Mouse (Mus musculus) stomach, embryonic 15.5 days (tissue): ENCODE measurements around the gene Ndufs2. TPM values are rescaled to one million over a fixed set of nuclear protein-coding genes. Genes with fewer than 3 reads are reported as not detected.

Source experiments
- ATAC-seq: fragments of 200-750 bp; cut with Nextera tagmentation; 2 replicates; pipeline ENCODE4 v1.8.0; 2017; ENCODE audit warnings: low read depth, moderate number of reproducible peaks, moderate TSS enrichment; ENCODE audit not compliant: insufficient read depth, low FRiP score
- H3K27ac ChIP-seq: fragments of 300-500 bp; sonication (generic); 2 replicates; pipeline ENCODE4 v1.5.1; 2015; ENCODE audit warnings: mild to moderate bottlenecking, inconsistent platforms
- H3K27me3 ChIP-seq: fragments of 300-500 bp; sonication (generic); replicated peaks from 2 replicates; pipeline ENCODE4 v1.6.1; 2015; ENCODE audit warnings: inconsistent platforms
- H3K36me3 ChIP-seq: fragments of 300-500 bp; sonication (generic); 2 replicates; pipeline ENCODE4 v1.6.1; 2015; ENCODE audit warnings: inconsistent platforms
- H3K4me1 ChIP-seq: fragments of 300-500 bp; sonication (generic); 2 replicates; pipeline ENCODE4 v1.6.1; 2015; ENCODE audit warnings: inconsistent platforms
- H3K4me2 ChIP-seq: fragments of 300-500 bp; sonication (generic); 2 replicates; pipeline ENCODE4 v1.6.1; 2015; ENCODE audit warnings: mild to moderate bottlenecking, inconsistent platforms
- H3K4me3 ChIP-seq: fragments of 300-500 bp; sonication (generic); replicated peaks from 2 replicates; pipeline ENCODE4 v1.5.1; 2015; ENCODE audit warnings: inconsistent platforms
- H3K9ac ChIP-seq: fragments of 300-500 bp; sonication (generic); 2 replicates; pipeline ENCODE4 v1.6.1; 2015; ENCODE audit warnings: inconsistent platforms
- H3K9me3 ChIP-seq: fragments of 300-500 bp; sonication (generic); 2 replicates; pipeline ENCODE4 v1.6.1; 2016; ENCODE audit warnings: inconsistent platforms
- WGBS: fragments of 180-500 bp; shearing (Covaris S2); methylation state at CpG from one replicate; pipeline ENCODE4 v1.1.7; 2015; 5-methylcytosine and 5-hydroxymethylcytosine counted together
- polyA plus RNA-seq: library from polyadenylated mRNA; unstranded; fragments of >200 nt; fragmentation: Nextera tagmentation; extraction: Ambion mirVana; gene quantifications from 2 replicates; pipeline ENCODE4 v1.2.1, GENCODE M21; 2015

Ndufs2 gene
- polyA plus RNA-seq, 1 experiment from 2014 or later, result 238 TPM

DNA sequence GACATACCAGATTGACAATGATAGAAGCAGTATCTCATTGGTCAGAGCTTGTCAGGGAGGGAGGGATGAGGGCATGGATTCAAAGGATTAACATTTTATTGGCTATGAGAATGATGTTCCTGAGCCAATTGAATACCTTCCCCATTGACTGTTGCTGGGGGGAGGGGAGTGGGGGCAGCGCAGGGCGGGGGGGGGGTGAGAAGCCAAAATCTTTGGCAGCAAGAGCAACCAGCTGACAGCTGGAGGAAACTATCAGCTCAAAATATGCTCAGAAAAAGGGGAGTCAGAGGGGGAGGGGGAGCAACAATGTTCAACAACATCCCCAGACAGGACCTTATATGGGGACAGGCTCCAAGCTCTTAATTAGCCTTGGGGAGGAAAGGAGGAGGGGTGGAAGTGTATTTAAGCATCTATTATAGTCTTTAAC, 12.0 kb upstream of the Ndufs2 start:
- Histone ChIP-seq H3K9ac (no peak overlapping the region), H3K4me1 (peaks cover 13% of the 10 kb centered on the region; the same call in 1 of the 2 replicates), H3K4me2 (peak overlapping the region; percentile 46), H3K9me3 (no peaks in the 10 kb centered on the region), H3K27me3 (no peaks in the 10 kb centered on the region), H3K36me3 (no peaks in the 10 kb centered on the region), H3K27ac (peak overlapping the region; percentile 93), H3K4me3 (no peak overlapping the region)
- peak; percentile 75; the same call in 1 of the 2 replicates for ATAC-seq
- 0% methylated on average over 2 of the region's 2 CpGs for WGBS

DNA sequence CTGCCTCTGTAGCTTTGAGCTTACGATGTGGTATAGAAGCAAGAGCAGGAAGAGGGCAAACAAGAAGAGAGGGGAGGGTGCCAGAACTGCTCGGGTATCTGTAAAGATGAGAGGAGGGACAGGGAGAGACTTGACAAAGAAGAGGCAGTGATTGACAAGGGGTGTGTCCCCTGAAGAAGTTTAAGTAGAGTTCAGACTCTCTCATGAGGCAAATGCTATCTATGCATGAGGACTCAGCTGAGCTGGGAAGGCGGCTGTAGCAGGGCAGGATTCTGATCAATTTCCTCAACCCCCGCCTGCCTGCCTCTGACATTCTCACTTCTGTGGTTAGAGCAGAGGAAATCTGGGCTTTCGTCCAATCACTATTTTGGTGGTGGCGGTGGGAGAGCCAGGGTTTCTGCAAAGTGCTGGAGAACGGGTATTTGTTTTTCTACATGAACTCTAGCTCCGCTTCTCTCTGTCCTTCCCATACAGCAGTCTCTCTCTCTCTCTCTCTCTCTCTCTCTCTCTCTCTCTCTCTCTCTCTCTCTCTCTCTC, 11.5 kb upstream of the Ndufs2 start:
- peak; percentile 75; the same call in 1 of the 2 replicates for ATAC-seq

DNA sequence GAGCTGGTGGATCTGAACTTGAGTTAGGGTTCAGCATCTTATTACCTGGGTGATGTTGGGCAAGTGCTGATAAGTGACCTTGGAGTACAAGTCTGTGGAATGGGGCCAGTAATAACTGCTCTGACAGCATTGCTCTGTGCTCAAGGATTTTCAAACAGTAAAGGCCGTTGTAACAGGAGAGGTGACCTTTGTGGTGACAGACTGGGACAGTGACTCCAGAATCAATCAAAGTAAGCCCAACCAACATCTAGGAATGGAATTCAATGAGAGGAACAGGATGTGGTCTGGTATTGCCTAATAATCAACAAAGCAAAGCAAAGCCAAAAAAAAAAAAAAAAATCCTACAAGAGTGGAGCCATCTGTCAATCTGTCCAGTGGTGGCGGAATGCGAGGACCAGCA, 9.1 kb upstream of the Ndufs2 start:
- Histone ChIP-seq H3K9ac (no peak overlapping the region), H3K4me1 (peaks cover 13% of the 10 kb centered on the region; the same call in 1 of the 2 replicates), H3K36me3 (no peaks in the 10 kb centered on the region), H3K4me2 (no peak overlapping the region), H3K27me3 (no peaks in the 10 kb centered on the region), H3K4me3 (no peak overlapping the region), H3K9me3 (no peaks in the 10 kb centered on the region), H3K27ac (no peak overlapping the region)
- 42% methylated on average over 3 of the region's 3 CpGs for WGBS
- ATAC-seq, result no peak

More for the DNA sequence above, 11.5 kb upstream of the Ndufs2 start:
- Histone ChIP-seq H3K27ac (peak overlapping the region; percentile 93), H3K4me1 (peaks cover 13% of the 10 kb centered on the region; the same call in 1 of the 2 replicates), H3K4me2 (peak overlapping the region; percentile 46), H3K36me3 (no peaks in the 10 kb centered on the region), H3K9ac (peak overlapping the region; percentile 22; the same call in 1 of the 2 replicates), H3K4me3 (peak overlapping the region; percentile 16), H3K27me3 (no peaks in the 10 kb centered on the region), H3K9me3 (no peaks in the 10 kb centered on the region)
- 1% methylated on average over 8 of the region's 8 CpGs for WGBS

DNA sequence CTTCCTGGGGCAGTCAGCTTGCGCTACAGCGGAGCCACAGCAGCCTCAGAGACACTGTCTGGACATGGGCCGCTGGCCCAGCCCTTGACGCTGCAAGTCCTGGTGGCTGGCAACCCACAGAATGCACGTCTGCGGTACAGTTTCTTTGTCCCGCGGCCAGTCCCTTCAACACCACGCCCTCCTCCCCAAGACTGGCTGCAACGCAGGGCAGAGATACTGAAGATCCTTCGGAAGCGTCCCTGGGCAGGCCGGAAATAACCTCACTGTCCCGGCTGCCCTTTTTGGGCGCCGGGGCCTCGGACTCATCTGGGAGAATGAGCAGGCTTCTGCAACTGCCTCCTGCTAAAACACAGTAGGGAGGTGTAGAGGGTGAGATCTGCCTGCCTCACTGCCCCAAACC, 7.7 kb upstream of the Ndufs2 start:
- no peak overlapping the region for H3K9ac ChIP-seq
- H3K36me3 ChIP-seq, result no peaks in the 10 kb centered on the region
- WGBS, result 74% methylated on average over 17 of the region's 17 CpGs
- no peaks in the 10 kb centered on the region for H3K9me3 ChIP-seq
- H3K4me3 ChIP-seq, result no peak overlapping the region
- no peak overlapping the region for H3K4me2 ChIP-seq
- no peak for ATAC-seq
- H3K27me3 ChIP-seq, result no peaks in the 10 kb centered on the region
- H3K27ac ChIP-seq, result no peak overlapping the region
- peaks cover 13% of the 10 kb centered on the region; the same call in 1 of the 2 replicates for H3K4me1 ChIP-seq

DNA sequence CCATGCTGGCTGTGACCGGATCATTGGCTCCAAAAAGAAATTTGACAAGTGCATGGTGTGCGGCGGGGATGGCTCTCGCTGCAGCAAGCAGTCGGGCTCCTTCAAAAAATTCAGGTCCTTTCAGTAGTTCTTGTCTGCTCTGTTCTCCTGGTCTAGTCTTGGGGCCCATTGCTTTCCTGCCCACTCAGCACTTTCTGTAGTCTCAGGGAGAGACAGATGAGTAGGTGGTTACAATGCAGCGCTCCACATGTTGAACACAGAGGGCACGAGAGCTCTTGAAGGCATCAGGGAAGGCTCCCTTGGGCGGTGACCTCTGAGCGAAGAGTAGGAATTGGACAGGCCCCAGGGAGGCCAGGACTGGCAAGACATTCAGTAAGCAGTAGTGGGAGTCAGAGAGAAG, 6.6 kb upstream of the Ndufs2 start:
- Histone ChIP-seq H3K36me3 (no peaks in the 10 kb centered on the region), H3K4me1 (peaks cover 15% of the 10 kb centered on the region), H3K27ac (no peak overlapping the region), H3K9me3 (no peaks in the 10 kb centered on the region), H3K9ac (no peak overlapping the region), H3K4me3 (no peak overlapping the region), H3K4me2 (no peak overlapping the region), H3K27me3 (no peaks in the 10 kb centered on the region)
- 83% methylated on average over 9 of the region's 9 CpGs for WGBS
- no peak for ATAC-seq

DNA sequence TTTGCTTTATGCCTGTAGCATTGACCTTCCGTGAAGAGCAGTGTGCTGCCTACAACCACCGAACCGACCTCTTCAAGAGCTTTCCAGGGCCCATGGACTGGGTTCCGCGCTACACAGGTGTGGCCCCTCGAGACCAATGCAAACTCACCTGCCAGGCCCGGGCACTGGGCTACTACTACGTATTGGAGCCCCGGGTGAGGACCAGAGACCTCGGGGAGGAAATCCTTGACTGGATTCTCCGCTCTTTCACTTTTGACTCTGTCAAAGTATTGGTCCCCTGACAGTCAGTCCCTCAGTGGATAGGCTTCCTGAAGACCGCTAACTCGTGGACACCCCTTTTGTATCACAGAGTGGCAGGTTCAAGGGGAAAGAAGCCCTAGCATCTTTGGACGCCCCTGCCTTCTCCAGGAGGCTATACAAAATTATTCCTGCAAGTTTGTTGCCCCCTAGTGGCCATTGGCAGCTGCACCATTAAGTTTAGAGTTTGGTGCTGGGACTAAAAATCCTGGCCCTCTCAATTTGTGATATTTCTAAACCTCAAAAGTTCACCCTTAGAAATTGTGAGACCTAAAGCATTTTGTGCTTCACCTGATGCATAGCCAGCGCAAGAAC, 5.9 kb upstream of the Ndufs2 start:
- H3K9ac ChIP-seq, result no peak overlapping the region
- H3K4me2 ChIP-seq, result no peak overlapping the region
- 67% methylated on average over 15 of the region's 15 CpGs for WGBS
- no peaks in the 10 kb centered on the region for H3K9me3 ChIP-seq
- ATAC-seq, result no peak
- no peaks in the 10 kb centered on the region for H3K36me3 ChIP-seq
- H3K4me3 ChIP-seq, result no peak overlapping the region
- no peak overlapping the region for H3K27ac ChIP-seq
- peaks cover 16% of the 10 kb centered on the region; the same call in 1 of the 2 replicates for H3K4me1 ChIP-seq
- no peaks in the 10 kb centered on the region for H3K27me3 ChIP-seq

DNA sequence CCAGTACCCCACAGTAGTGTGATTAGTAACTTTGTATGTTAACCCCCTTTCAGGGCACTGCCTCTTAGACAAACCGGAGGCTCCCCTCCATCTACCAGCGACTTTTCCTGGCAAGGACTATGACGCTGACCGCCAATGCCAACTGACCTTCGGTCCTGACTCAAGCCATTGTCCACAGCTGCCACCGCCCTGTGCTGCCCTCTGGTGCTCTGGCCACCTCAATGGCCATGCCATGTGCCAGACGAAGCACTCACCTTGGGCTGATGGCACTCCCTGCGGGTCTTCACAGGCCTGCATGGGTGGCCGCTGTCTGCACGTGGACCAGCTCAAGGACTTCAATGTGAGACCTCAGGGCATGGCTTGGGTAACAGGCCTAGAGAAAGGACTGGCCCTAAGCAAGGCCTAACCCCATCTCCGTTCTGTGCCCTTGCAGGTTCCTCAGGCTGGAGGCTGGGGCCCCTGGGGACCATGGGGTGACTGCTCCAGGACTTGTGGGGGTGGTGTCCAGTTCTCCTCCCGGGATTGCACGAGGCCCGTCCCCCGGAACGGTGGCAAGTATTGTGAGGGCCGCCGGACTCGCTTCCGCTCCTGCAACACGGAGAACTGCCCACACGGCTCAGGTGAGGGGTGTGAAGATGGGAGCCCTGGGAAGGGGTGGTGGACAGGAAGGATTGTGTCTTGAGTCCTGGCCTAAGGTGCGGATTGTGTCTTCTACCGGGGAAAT, 5.1 kb upstream of the Ndufs2 start:
- H3K4me2 ChIP-seq, result no peak overlapping the region
- WGBS, result 89% methylated on average over 24 of the region's 24 CpGs
- no peaks in the 10 kb centered on the region for H3K36me3 ChIP-seq
- ATAC-seq, result no peak
- H3K27ac ChIP-seq, result no peak overlapping the region
- no peak overlapping the region for H3K9ac ChIP-seq
- H3K9me3 ChIP-seq, result no peaks in the 10 kb centered on the region
- H3K4me3 ChIP-seq, result no peak overlapping the region
- peaks cover 23% of the 10 kb centered on the region for H3K4me1 ChIP-seq
- no peaks in the 10 kb centered on the region for H3K27me3 ChIP-seq

DNA sequence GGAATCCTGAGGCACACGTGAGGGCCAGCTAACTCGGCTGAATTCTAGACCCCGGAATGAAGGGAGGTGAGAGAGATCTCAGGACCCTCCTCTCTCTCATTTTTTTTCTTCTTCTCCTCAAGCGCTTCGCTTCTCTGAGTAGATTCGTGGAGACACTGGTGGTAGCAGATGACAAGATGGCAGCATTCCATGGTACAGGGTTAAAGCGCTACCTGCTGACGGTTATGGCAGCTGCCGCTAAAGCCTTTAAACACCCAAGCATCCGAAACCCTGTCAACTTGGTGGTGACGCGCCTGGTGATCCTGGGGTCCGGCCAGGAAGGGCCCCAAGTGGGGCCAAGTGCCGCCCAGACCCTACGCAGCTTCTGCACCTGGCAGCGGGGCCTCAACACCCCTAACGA, 1.2 kb upstream of the Ndufs2 start:
- Histone ChIP-seq H3K4me3 (peak overlapping the region; percentile 35), H3K9ac (no peak overlapping the region), H3K9me3 (no peaks in the 10 kb centered on the region), H3K4me1 (peaks cover 43% of the 10 kb centered on the region), H3K36me3 (no peaks in the 10 kb centered on the region), H3K27me3 (no peaks in the 10 kb centered on the region), H3K27ac (peak overlapping the region; percentile 78), H3K4me2 (peak overlapping the region; percentile 66)
- 60% methylated on average over 17 of the region's 17 CpGs for WGBS
- no peak for ATAC-seq

DNA sequence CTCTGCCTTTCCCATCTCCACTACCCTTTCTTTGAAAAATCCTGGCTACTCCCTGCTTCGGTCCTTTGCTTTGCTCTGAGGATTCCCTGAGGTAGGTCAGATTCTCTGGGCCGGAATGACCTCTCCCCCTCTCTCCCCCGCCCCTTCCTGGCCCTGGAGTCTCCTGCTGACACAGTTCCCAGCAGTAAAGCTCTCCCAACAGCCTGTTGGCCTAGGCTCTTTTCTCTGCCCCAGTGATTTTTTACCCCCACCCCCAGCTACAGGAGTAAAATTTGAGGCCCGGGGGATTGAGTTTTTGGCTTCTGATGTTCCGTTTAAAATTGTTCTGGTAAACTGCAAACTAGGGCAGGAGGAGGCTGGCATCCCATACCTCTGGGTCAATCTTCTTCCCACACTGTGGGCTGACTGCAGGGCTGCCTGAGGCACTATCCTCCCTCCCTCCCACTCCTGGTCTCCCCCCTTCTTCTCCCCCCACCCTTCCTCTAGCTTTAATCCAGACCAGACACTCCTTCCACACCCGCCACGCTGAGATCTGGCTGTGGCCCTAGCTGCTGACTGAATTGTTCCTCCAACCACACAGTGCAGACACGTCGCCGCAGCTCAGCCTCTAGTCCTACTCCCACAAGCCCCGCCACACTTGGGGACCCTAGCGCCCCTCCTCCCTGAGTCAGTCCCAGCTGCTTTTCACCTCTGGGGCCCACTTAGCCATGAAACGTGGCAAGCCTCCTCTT, 571 bp upstream of the Ndufs2 start:
- ATAC-seq, result peak; percentile 41
- H3K9me3 ChIP-seq, result no peaks in the 10 kb centered on the region
- WGBS, result 14% methylated on average over 13 of the region's 13 CpGs
- H3K4me2 ChIP-seq, result peak overlapping the region; percentile 66
- H3K4me3 ChIP-seq, result peak overlapping the region; percentile 35
- H3K4me1 ChIP-seq, result peaks cover 43% of the 10 kb centered on the region
- no peaks in the 10 kb centered on the region for H3K27me3 ChIP-seq
- peak overlapping the region; percentile 78 for H3K27ac ChIP-seq
- H3K9ac ChIP-seq, result no peak overlapping the region
- no peaks in the 10 kb centered on the region for H3K36me3 ChIP-seq

DNA sequence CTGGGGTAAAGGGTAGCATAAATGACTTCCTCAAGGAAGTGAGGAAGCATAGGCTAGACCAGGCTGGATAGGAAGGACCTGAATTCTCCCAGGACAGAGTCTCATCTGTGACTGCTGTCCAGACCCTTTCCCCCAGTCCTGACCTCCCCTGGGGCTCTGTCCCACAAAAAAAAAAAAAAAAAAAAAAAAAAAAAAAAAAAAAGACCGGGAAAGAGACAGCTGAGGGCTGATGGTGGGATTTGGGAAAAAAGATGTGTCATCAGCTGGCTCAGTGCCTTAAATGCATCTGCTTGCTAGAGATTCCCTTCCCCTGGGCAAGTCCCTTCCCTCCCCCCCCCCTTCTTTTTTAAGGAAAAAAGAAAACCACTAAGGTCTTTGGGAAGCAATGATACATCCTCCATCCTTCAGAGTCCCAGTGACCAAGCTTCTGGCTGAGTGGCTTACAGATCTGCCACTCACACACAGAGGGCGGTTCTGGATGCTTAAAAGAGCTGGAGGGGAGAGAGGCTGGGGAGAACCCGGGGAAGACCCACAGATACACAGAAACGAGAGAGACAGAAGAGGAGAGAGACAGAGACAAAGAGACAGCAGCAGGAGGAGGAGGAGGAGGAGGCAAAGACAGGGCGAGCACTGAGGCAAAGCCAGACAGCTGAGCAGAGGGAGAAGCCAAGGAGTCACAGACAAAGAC, 1.1 kb downstream of the Ndufs2 start, which contains the start of gene Adamts4:
TSS of gene Adamts4 (plus strand) at position 509 of the 688 bp plus-strand sequence.
- no peaks in the 10 kb centered on the region for H3K36me3 ChIP-seq
- ATAC-seq, result no peak
- H3K4me1 ChIP-seq, result peaks cover 54% of the 10 kb centered on the region
- WGBS, result 33% methylated on average over 5 of the region's 5 CpGs
- peak within 1 kb of the TSS; percentile 78 for H3K27ac ChIP-seq
- peak within 1 kb of the TSS; percentile 32 for H3K9ac ChIP-seq
- no peaks in the 10 kb centered on the region for H3K27me3 ChIP-seq
- H3K4me3 ChIP-seq, result peak within 1 kb of the TSS; percentile 35
- no peaks in the 10 kb centered on the region for H3K9me3 ChIP-seq
- H3K4me2 ChIP-seq, result peak within 1 kb of the TSS; percentile 66
